Mouse (Mus musculus) cortical plate, adult 2 months (tissue): ENCODE data around the gene Hoxd10.

ENCODE experiments used
- CTCF ChIP-seq: fragments of 200-500 bp; IDR thresholded peaks from 2 replicates; pipeline ENCODE4 v1.5.1; 2011; ENCODE audit warnings: mild to moderate bottlenecking, control low read depth, low read length; ENCODE audit not compliant: insufficient read depth; ENCODE audit errors: extremely low read depth
- POLR2A ChIP-seq: fragments of 200-500 bp; IDR thresholded peaks from 2 replicates; pipeline ENCODE4 v1.6.1; 2011; ENCODE audit warnings: mild to moderate bottlenecking, low read length, control low read depth; ENCODE audit not compliant: insufficient read depth; ENCODE audit errors: extremely low read depth

DNA sequence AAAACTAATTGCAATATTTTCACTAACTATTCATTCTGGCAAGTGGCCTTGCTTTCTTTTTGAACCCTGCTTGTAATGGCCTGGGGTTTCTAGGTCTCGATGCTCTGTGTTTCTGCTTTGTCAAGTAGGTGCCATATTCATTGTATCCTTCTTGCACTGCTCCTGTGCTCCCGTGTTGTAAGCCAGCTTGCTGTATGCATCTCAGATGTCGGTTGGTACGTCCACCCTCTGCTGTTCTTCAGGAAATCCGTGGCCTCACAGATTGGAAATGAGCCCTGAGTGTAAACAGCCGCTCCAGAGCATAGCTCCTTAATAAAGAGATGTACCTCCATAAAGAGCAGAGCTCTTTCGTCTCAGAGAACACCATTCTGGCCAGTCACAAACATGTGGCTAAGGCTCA, 15.9 kb downstream of the Hoxd10 start:
- TF ChIP-seq CTCF (no peak), POLR2A (no peak)
